Mouse (Mus musculus): Measurements from ENCODE around the gene Tacc2.
"Not testable (repeated sequence)": the region's sequence is repeated elsewhere in the genome, so short reads cannot be mapped to it uniquely, and the experiment has no call there.

The Tacc2 gene

DNA sequence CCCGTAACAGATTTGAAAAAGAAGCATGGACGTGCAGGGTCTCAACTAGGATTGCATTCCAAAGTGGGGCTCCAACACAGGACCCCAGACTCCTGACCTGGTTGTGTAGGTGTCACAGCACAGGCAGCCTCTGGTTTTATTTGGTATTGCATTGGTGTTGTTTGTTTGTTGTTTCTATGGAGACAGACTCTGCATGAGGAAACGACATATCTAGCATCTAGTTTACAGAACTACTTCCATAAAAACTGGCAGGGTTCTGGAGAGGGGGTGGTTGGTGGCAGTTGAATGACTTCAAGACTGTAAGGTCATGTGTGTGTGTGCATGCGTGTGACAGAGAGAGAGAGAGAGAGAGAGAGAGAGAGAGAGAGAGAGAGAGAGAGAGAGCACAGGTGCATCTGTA, 70.8 kb downstream of the Tacc2 start:
- no peak for DNase-seq (ENCODE audit: extremely low read depth, low read depth)

DNA sequence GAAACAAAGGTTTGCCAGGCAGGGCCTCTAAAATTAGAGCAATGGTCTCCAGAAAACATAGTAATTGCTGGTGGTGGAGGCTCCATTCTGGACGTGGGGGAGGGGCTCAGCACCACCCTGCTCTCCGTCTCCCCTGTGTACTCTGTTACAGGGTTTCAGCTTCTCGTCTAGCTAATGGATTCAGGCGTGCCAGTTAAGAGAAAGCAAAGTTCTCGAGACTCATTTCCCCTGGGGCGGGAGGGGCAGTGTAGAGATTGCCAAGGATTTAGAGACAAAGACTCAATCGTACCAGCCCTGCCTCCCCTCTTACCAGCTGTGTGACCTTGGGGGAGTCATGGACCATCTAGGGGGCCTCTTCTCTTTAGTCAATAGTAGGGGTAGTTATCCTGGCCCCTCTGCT, 72.0 kb downstream of the Tacc2 start:
- no peak for DNase-seq (ENCODE audit: extremely low read depth, low read depth)

DNA sequence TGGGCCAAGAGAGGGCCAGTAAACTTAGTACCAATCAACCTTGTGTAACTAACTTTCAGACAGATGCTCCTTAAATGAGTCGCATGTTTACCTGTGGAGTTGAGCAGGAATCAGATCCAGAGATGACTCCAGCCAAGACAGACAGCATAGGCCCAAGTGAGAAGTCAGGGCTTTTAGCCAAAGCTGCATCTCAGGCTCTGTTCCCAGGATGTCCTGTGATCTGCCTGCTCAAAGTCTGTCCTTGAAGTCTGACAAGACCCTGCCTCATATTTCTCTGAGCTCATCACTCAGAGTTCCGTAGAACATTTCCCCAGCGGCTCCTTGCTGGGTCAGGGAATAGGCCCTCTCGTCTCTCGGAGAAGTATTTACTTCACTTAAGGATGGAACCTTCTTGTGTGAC, 73.4 kb downstream of the Tacc2 start:
- no peak for DNase-seq (ENCODE audit: extremely low read depth, low read depth)

DNA sequence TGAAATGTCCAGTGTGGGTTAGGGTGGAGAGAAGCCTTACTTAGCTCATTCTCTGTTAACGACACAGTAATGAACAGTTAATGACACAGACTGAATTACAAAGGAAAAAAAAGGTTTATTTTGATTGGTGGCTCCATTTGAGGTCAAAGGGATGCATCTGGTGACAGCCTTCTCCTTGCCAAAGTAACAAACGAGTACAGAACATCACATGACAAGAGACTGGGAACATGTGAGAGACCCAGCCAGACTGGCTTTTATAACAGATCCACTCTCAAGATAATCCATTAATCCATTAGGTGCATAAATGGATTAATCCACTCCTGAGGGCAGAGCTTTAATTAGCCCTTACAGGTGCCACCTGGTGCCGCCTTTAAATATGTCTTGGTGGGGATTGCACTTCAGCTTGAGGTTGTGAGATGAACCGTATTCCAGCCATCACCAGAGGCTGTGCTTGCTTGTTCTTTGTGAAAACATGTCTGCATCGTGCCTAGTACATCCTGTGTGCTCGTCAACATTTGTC, 75.9 kb downstream of the Tacc2 start:
- no peak for DNase-seq (ENCODE audit: extremely low read depth, low read depth)

DNA sequence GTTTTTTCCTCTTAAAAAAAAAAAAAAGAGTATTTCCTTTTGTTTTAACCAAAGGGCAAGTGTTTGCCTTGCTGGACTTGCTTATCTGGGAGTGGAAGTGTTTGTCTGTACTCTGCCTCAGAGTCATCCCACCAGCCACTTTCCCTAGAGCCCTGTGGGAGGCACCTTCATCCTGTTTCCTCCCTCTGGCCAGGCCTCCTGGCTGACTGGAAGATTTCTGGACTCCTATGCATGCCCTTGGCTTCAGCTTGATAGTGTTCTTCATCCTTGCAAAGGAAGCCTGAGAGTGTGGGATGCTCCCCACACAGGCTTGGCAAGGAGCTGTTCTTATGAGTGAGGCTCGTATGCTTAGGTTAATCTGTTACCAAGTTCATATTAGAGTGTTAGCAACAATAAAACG, 77.3 kb downstream of the Tacc2 start:
- no peak for DNase-seq (ENCODE audit: extremely low read depth, low read depth)

DNA sequence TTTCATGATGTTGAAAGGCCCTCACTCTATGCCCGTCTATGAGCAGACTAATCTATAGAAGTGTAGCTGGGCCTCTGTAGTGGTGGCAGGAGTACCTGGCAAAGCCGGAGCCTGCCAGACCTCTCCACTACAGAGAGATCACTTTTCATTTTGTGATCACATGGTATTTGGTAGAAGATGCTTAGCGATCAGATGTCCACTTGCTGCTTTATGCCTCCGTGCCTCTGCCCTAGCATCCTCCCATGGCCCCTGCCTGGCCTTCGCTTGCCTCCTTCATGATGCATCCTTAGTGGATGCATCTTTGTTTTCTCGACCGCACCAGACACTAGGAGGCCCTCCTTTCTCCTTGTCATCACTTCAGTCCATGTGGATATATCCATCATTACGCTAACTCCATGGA, 79.7 kb downstream of the Tacc2 start:
- no peak for DNase-seq (ENCODE audit: extremely low read depth, low read depth)

DNA sequence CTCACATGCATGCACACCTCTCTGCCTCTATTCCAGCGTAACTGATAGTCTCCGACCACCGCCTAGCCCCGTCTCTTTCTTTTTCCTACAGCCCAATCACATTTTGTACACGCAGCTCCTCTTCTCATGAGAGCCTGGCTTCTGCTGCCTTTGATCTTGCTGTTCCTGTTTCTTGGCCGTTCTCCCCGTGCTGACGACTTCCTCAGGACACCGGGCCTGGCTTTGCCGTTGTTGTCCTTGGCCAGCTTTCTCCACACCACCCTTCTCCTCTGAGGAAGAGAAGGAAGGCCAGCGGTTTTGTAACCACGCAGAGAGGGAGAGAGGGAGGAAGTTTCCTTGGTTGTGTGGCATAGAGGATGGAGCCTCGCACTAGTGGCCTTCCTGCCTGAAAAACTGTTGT, 80.5 kb downstream of the Tacc2 start:
- no peak for DNase-seq (ENCODE audit: extremely low read depth, low read depth)

DNA sequence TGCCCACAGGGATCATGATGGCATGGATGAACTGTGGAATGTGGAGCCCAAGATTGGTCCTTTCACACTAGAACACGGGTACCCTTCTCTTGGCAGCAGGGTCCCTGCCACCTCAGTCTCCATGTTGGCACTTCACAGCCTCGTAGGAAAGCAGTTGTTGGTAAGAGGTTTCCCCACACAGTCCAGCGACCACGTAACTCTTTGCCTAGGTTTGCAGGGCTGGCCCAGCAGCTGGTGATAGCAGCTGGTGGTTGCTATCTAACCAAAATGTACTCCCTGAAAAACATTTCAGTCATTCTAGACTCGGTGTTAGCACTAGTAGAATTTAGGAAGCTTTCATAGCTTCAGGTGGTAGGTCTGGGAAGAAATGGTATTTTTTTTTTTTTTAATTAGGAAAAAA, 81.9 kb downstream of the Tacc2 start:
- no peak for DNase-seq (ENCODE audit: extremely low read depth, low read depth)

DNA sequence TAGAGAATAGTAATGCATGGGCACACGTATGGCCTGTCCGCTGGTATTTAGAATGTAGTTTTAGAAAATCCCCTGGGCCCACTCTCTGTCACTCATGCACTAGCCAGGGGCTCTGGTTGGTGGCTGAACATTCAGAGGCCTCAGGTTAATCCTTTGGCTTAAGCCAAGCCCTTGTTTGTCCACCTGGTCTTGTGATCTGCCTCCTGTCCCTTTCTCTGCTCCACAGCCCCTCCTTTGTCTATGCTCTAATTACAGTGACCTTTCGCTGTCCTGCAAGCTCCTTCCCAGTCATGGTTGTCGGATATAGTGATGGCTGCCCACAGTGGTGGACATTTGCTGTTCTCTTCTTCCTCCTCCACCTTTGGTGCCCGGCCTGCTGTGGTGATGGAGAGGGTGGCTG, 85.0 kb downstream of the Tacc2 start:
- DNase-seq (ENCODE audit: extremely low read depth, low read depth): no peak

DNA sequence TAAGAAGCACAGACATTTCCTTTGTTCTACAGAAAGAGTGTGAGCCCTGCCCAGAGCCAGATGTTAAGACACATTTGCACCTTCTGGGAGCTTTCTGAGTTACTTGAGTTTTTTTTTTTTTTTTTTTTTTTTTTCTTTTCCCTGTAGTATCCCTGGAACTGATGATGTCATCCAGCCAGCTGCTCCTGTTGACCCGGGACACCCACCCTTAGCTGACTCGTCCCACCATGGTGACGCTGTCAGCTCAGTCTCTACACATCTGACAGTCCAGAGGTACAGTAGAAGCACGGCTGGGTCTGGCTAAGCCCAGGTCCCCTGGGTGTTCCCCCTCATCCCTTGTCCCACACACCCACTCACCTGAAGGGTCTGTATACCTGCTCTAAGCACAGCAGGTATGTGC, 85.6 kb downstream of the Tacc2 start:
- no peak for DNase-seq (ENCODE audit: extremely low read depth, low read depth)

DNA sequence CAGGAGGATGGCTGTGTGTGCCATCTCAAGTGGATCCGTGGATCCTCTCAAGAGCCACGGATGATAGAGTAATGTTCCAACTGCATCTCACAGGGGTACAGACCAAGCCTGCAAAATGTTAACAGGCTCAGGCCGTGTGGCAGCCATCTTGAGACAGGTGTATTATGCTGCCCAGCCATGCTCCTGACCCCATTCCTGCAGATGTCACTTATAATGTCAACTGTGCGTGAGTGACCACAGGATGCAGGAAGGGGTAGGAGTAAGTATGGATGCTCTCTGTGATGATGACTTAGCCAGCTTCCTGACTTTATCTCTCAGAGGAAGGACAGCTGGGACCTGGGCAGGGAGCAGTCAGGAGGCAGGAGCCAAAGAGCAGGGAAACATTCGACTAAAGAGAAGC, 86.8 kb downstream of the Tacc2 start:
- DNase-seq (ENCODE audit: extremely low read depth, low read depth): no peak

DNA sequence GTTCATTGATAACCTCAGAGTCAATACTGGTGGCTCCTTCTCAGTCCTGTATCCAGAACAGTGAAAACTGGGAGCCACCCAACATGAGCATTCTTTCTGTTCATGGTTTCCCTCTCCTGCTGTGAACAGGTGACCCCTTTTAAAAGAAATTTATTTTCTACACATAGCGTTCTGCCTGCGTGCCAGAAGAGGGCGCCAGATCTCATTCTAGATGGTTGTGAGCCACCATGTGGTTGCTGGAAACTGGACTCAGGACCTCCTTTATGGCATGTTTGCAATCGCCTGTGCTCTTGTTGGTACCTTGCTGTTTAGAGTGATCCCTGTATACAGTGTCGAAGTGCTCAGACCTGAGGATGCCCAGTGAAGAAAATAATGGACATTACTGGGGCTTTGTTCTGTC, 87.4 kb downstream of the Tacc2 start:
- no peak for DNase-seq (ENCODE audit: extremely low read depth, low read depth)

DNA sequence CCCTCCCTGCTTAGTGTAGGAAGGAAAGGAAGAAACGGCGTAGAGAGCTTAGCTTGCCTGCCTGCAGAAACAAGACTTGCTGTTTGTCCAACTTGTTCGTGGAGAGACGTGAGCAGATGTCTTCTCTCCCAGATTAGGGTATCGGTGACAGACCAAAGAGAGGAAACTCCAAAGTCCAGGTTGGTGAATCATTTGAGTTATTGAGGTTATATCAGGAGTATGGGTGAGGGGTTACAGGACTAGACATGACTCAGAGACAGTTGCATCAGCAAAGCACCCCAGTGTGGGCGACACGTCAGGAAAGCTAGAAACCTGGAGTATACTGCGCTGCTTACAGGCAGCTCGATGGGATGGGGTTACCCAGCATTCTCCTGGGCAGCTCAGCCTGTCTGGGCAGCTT, 88.1 kb downstream of the Tacc2 start:
- no peak for DNase-seq (ENCODE audit: extremely low read depth, low read depth)

DNA sequence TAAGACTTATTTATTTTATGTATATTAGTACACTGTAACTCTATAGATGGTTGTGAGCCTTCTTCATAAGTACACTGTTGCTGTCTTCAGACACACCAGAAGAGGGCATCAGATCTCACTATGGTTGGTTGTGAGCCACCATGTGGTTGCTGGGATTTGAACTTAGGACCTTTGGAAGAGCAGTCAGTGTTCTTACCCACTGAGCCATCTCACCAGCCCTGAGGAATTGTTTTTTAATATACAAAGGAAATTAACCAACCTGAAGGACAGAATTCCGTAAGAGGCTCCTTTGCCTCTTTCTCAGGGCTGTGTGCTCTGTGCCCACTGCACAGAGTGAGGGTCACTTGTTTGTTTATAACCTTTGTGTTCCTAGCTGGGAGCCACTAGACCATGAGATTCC, 90.8 kb downstream of the Tacc2 start:
- not testable (repeated sequence) for DNase-seq (ENCODE audit: extremely low read depth, low read depth)

DNA sequence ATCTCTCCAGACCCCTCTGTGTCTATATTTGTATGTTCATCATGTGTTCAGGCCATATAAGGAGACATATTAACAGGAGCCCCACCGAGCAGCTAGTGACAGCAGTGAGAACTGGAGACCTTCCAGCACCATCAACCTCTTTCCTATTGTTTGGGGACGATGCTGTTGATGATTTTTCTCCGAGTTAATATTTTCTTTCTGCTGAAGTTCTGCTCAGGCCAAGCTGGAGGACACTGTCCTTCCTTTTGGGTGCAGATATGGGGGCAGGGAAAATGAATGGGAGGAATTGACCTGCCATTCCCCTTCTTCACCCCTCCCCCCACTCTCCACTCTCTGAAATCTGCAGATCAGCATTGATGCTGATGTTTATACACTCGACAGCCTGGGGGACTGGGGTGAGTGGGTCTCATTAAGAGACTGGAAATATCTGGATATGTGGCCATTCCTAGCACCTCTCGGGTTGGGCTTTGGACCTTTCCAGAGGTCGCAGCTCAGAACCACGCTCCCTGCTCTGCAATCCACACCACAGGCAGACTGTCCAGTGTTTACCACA, 91.6 kb downstream of the Tacc2 start:
- no peak for DNase-seq (ENCODE audit: extremely low read depth, low read depth)

DNA sequence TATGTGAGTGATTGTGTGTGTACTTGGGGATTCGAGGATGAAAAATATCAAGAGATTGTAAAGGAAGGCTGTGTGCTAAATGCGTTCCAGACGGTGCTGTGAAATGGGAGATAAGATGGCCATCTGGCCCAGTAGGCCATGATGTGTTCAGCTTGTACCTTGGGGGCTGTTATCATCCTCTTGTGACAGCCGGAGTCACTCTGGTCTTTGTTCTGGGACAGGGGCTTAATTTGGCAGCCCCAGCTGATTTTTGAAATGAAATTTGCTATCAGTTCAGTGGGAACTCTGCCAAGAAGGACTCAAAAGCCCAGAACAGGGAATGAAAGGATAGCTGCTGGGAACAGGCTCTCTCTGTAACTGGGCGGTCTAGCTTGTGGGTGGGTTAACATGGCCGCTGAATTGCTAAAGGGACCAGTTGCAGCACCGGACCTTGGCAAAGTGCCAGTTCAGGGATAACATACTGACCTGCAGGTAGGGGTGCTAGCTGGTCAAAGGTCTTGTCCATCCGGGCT, 92.2 kb downstream of the Tacc2 start:
- no peak for DNase-seq (ENCODE audit: extremely low read depth, low read depth)

DNA sequence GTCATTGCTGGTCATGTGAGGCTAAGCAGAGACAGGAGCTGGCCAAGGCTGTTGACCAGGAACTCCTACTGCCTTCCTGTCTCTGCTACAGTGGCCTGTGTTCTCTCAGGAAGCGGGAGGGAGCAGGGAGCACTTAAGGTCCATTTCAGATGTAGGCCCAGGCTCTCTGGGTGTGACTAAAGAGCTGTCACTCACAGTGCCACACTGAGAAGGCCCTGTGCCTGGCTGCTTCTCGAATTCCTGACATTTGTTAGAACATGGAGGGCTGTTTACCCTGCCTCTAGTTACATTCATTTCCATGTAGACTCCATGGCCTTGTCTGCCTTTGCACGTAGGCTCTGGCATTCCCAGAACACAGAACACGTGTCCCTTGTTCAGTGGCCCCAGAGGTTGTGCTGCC, 93.1 kb downstream of the Tacc2 start:
- no peak for DNase-seq (ENCODE audit: extremely low read depth, low read depth)

DNA sequence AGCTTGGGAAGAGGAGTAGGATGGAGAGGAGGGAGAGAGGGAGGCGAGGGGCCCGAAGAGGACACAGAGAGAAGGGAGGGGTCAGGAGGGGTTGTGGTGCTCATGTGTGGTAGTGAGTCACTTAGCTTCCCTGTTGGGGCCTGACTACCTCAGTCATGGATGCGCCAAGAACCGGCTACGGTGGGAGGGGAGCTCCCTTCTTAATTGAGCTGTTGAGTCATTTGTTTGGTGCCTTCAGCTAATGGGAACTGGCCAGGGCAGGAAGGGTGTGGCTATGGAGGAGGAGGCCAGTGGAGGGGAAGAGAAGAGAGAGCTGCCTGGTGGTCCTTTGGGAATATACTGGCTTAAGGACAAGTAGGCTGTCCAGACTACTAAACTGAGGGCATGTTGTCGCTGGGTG, 94.1 kb downstream of the Tacc2 start:
- DNase-seq (ENCODE audit: extremely low read depth, low read depth): no peak

DNA sequence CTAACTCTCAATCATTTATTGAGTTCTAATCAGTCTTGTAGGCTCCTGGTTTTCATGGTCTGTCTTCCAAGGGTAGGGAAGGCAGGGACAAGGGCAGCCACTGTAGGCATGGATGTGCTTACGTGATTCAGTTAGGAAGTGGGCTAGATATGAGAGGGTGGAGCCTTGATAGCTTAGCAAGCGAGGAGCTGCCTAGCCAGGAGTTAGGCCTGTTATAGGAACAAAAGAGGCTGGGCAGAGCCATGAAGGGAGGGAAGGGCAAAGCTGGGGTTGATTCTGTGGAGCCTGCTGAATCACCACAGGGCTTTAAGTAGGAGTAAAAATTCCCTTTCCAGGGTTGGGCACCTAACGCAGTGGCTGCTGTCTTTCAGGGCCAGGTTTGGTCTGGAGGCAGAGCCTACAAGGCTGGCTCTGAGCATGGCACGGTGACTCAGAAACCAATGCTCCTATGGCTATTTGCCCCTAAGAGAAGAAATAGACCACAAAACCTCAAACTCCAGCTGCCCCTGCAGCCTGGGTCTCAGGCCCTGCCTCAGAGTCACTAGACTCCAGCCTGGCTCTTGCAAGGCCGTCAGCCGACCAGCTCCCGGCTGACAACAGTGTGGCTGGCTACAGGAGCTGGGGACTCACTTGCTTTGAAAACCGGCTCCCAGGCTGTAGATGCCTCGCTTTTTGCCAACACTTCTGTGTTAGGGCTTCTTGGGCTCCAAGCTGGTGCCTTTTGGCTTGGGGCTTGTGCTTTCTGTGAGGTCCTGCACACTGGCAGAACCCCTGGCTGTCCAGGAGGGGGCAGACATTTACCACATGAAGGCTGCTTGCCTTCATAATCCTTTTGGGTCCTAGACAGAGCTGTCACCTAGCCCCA, 96.2 kb downstream of the Tacc2 start:
- no peak for DNase-seq (ENCODE audit: extremely low read depth, low read depth)

DNA sequence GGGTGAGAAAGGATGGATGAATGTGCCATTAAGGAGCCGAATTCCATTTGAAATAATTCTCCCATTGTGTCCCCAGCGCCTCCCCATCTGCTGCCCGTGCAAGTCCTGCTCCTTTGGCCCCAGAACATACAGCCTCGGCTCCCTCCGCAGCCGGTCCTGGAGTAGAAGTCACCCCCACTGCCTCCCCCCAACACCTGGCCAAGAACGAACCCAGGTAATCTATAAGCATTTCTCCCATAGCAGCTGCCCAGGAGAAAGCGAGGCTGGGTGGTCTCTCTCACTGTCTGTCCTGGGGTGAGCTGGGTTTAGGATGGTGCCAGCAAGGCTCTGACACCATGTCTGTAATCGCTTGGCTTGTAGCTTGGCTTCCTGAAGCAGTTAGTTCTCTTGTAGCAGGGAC, 97.3 kb downstream of the Tacc2 start:
- DNase-seq (ENCODE audit: extremely low read depth, low read depth): no peak

DNA sequence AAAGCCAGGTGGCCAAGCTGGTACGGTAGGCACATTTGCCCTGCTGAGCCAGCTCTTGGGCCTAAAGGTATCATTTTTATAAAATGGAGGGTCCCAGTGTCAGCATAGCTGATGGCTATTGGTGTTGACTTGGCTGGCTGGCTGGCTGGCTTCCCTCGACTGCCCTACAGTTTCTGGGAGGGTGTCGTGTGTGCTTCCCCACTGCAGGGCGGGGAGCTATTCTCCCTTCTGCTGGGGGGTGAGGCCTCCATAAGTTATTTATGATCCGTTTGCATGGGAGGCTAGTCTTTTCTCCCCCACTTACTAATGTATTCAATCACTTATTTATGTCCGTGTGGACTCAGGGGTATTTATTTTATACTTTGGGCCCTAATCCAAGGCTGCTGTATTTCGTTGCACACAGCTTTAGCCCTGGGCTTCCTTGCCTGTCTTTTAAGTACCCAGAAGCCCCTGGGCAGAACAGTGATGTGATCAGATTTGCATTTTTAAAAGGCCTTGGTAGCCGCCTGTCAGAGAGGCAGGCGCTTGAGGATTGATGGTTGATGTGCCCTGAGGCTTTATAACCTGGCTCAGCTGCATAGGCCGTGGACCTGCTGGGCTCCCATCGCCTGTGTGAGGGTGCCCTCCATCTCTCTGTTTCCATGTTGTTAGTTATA, 99.8 kb downstream of the Tacc2 start:
- no peak for DNase-seq (ENCODE audit: extremely low read depth, low read depth)

DNA sequence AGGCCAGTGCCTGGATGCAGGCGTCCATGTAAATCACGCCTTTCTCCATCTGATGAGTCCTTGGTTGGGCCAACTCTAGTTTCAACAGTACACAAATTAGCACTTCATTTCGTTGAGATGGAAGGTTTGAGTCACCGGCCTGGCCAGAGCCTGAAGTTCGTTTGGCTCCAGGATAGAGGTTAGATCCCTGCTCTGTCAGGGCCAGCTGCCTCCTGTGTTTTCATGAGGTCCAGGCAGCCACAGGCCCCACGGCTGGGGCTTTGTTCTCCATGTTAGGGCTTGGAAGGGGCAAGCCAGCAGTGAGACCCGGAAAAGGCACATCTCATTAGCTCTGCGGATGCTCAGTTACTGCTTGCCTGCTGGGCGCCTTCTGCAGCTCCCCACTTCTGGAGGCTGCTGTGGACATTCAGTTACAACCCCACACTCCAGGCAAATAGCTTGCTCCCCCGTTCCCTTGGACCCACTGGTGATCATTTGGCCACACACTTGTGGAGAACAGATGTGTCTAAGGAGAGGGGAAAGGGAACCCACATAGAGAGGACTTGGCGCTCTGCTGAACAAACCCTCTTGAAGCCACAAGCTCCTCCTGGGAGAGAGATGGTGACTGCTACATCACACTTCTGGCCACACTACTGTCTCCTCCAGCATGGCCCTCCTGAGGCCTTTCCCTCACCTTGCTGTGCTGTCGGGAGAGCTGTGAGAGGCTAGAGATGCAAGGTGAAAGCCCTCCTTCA, 100.5 kb downstream of the Tacc2 start:
- DNase-seq (ENCODE audit: extremely low read depth, low read depth): no peak

Data from MEL-GATA-1-ER (cell line).